Mouse (Mus musculus) myocyte (in vitro differentiated cells): ENCODE results near the gene Gm20388. TPM values are rescaled to one million over a fixed set of nuclear protein-coding genes. Genes with fewer than 3 reads are reported as not detected.

ENCODE experiments used
- H3K27me3 ChIP-seq: one replicate; pipeline ENCODE4 v1.6.1; 2011; ENCODE audit not compliant: control insufficient read depth, insufficient read depth, insufficient read length
- H3K36me3 ChIP-seq: one replicate; pipeline ENCODE4 v1.6.1; 2011; ENCODE audit not compliant: control insufficient read depth, insufficient read depth
- H3K4me2 ChIP-seq: one replicate; pipeline ENCODE4 v1.6.1; 2011; ENCODE audit warnings: low read depth, control low read depth
- H3K4me3 ChIP-seq: one replicate; pipeline ENCODE4 v1.5.1; 2011; ENCODE audit warnings: mild to moderate bottlenecking, control low read depth, moderate library complexity
- H3K79me2 ChIP-seq: one replicate; pipeline ENCODE4 v1.6.1; 2011; ENCODE audit not compliant: control insufficient read depth, insufficient read depth
- H3ac ChIP-seq: one replicate; pipeline ENCODE4 v1.6.1; 2011; ENCODE audit not compliant: control insufficient read depth, insufficient read length
- CEBPB ChIP-seq: IDR thresholded peaks from 2 replicates; pipeline ENCODE4 v1.6.1; 2011; ENCODE audit warnings: mild to moderate bottlenecking, moderate library complexity; ENCODE audit not compliant: poor library complexity, insufficient read depth, severe bottlenecking
- E2F4 ChIP-seq: IDR thresholded peaks from one replicate; pipeline ENCODE4 v1.6.1; 2011; ENCODE audit warnings: mild to moderate bottlenecking, control low read depth, moderate library complexity; ENCODE audit not compliant: insufficient read depth
- MAX ChIP-seq: IDR thresholded peaks from one replicate; pipeline ENCODE4 v1.6.1; 2011; ENCODE audit warnings: low read depth, mild to moderate bottlenecking, control low read depth
- MYOD1 ChIP-seq, 3 experiments: IDR thresholded peaks; one replicate each; pipeline ENCODE4 v1.6.1; 2011; ENCODE audit warnings: control low read depth in 2 of 3, low read depth in 2 of 3, mild to moderate bottlenecking in 2 of 3, moderate library complexity in 1 of 3; ENCODE audit not compliant: insufficient read length in 2 of 3, control insufficient read depth in 1 of 3
- MYOG ChIP-seq, 3 experiments: IDR thresholded peaks; one replicate each; pipeline ENCODE4 v1.6.1; 2011; ENCODE audit warnings: control low read depth in 2 of 3, low read depth in 2 of 3, mild to moderate bottlenecking in 2 of 3; ENCODE audit not compliant: insufficient read length in 2 of 3, control insufficient read depth in 1 of 3, insufficient read depth in 1 of 3
- POLR2A ChIP-seq: IDR thresholded peaks from one replicate; pipeline ENCODE4 v1.6.1; 2011; ENCODE audit warnings: low read depth, mild to moderate bottlenecking, control low read depth, moderate library complexity; ENCODE audit not compliant: insufficient read length
- POLR2AphosphoS2 ChIP-seq: IDR thresholded peaks from one replicate; pipeline ENCODE4 v1.6.1; 2011; ENCODE audit warnings: low read depth, control low read depth; ENCODE audit not compliant: insufficient read length
- REST ChIP-seq: IDR thresholded peaks from one replicate; pipeline ENCODE4 v1.6.1; 2011; ENCODE audit warnings: mild to moderate bottlenecking, control low read depth, moderate library complexity; ENCODE audit not compliant: insufficient read depth, insufficient read length
- SRF ChIP-seq: IDR thresholded peaks from one replicate; pipeline ENCODE4 v1.6.1; 2011; ENCODE audit warnings: low read depth; ENCODE audit not compliant: control insufficient read depth, insufficient read length
- TCF12 ChIP-seq: IDR thresholded peaks from one replicate; pipeline ENCODE4 v1.6.1; 2011; ENCODE audit warnings: mild to moderate bottlenecking, control low read depth; ENCODE audit not compliant: poor library complexity, insufficient read depth, severe bottlenecking
- TCF3 ChIP-seq: IDR thresholded peaks from one replicate; pipeline ENCODE4 v1.6.1; 2011; ENCODE audit warnings: low read depth, control low read depth; ENCODE audit not compliant: insufficient read length
- USF1 ChIP-seq: IDR thresholded peaks from one replicate; pipeline ENCODE4 v1.6.1; 2011; ENCODE audit warnings: low read depth, mild to moderate bottlenecking, control low read depth, moderate library complexity
- polyA plus RNA-seq: library from polyadenylated mRNA; unstranded; fragments of >200 nt; fragmentation: generic; extraction: Trizol; gene quantifications from one replicate; pipeline ENCODE4 v1.2.1, GENCODE M21; 2012; ENCODE audit warnings: missing spikeins

Gene Gm20388
- polyA plus RNA-seq, 1 experiment, result 15.3 TPM

DNA sequence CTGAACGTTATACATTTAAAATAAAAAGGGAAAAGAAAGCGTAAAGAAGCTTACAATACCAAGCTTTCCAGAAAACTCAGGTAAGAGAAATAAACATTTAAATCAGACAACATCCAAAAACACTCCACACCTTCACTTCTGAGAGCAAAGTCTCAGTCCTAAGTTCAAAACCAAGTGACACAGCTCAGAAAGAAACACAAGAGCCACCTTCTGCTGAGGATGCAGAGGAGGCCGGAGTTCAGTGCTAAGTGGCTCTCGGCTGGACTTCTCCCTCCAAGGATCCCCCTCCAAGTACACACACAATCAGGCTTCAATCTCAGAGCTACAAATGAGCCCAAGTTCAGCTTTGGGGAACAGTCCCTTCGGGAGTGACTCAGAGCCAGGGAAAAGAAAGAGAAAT lies 1738.8 kb downstream of the Gm20388 start:
- H3K27me3 ChIP-seq, result no peaks in the 10 kb centered on the region
- peaks cover 76% of the 10 kb centered on the region for H3K79me2 ChIP-seq
- TF ChIP-seq TCF12, result no peak
- TF ChIP-seq REST, result no peak
- no peak for TF ChIP-seq POLR2A
- no peak for TF ChIP-seq SRF
- no peak for TF ChIP-seq E2F4
- no peak overlapping the region for H3ac ChIP-seq
- no peaks in the 10 kb centered on the region for H3K36me3 ChIP-seq
- H3K4me3 ChIP-seq, result no peak overlapping the region
- peak overlapping the region; percentile 99 for H3K4me2 ChIP-seq

GRCm38 (mm10) chr8:121649904-121650303 lies 1739.3 kb downstream of the Gm20388 start:
- peak overlapping the region; percentile 99 for H3K4me2 ChIP-seq
- H3K27me3 ChIP-seq, result no peaks in the 10 kb centered on the region
- no peaks in the 10 kb centered on the region for H3K36me3 ChIP-seq
- no peak for TF ChIP-seq CEBPB
- TF ChIP-seq TCF3, result peak; percentile 36
- TF ChIP-seq MYOG (IDR thresholded peaks at IDR 0.05; ENCODE audit: control insufficient read depth in 1 of 3, insufficient read depth in 1 of 3, insufficient read length in 2 of 3, low read depth in 2 of 3), result peak; percentile 51 to 83 (median 60)
- peak in 2 of 3 experiments; percentile 73 to 74 for TF ChIP-seq MYOD1 (IDR thresholded peaks at IDR 0.05; ENCODE audit: control insufficient read depth in 1 of 3, insufficient read length in 2 of 3, low read depth in 2 of 3)
- peak; percentile 41 for TF ChIP-seq TCF12
- no peak for TF ChIP-seq USF1
- no peak for TF ChIP-seq POLR2A
- no peak for TF ChIP-seq POLR2AphosphoS2
- TF ChIP-seq MAX, result no peak
- TF ChIP-seq SRF, result no peak
- peaks cover 71% of the 10 kb centered on the region for H3K79me2 ChIP-seq
- peak overlapping the region; percentile 47 for H3K4me3 ChIP-seq
- H3ac ChIP-seq, result no peak overlapping the region

GRCm38 (mm10) chr8:121650389-121651307 lies 1740.0 kb downstream of the Gm20388 start:
- Histone ChIP-seq H3K36me3 (no peaks in the 10 kb centered on the region), H3K79me2 (peaks cover 64% of the 10 kb centered on the region), H3K4me2 (peak overlapping the region; percentile 99), H3K27me3 (no peaks in the 10 kb centered on the region), H3ac (peak overlapping the region; percentile 47), H3K4me3 (peak overlapping the region; percentile 47)
- TF ChIP-seq SRF (no peak), MYOG (IDR thresholded peaks at IDR 0.05; ENCODE audit: control insufficient read depth in 1 of 3, insufficient read depth in 1 of 3, insufficient read length in 2 of 3, low read depth in 2 of 3) (peak in 1 of 3 experiments; percentile 55), MYOD1 (IDR thresholded peaks at IDR 0.05; ENCODE audit: control insufficient read depth in 1 of 3, insufficient read length in 2 of 3, low read depth in 2 of 3) (peak in 2 of 3 experiments; percentile 31 to 53)

DNA sequence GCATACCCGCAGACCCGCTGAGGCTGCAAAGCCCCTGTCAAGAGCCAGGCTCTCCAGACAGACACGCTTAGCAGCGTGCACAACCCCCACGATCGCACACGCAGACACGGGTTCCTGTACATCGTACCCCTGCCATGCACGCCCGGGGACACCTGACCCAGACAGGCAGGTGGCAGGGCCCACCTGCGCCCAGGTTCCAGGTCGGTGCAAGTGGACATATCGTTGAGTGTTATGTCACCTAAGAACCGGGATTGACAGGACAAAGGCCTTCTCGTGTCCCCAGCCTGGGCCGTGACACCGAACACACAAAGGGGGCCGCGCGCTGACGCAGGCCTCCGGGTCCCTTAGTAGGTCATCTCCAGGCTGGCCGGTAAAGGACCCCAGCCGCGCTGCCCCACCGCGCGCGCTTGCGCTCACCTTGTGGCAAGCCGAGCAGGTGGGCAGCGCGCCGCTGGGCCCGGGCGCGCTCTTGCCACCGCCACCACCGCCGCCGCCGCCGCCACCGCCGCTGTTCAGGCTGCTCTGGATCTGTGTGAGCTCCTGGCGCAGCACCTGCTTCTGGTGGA lies 1740.8 kb downstream of the Gm20388 start:
- TF ChIP-seq MYOG (IDR thresholded peaks at IDR 0.05; ENCODE audit: control insufficient read depth in 1 of 3, insufficient read depth in 1 of 3, insufficient read length in 2 of 3, low read depth in 2 of 3), result no peak
- no peaks in the 10 kb centered on the region for H3K27me3 ChIP-seq
- peak overlapping the region; percentile 47 for H3ac ChIP-seq
- peak overlapping the region; percentile 99 for H3K4me2 ChIP-seq
- H3K36me3 ChIP-seq, result no peaks in the 10 kb centered on the region
- H3K4me3 ChIP-seq, result peak overlapping the region; percentile 47
- H3K79me2 ChIP-seq, result peaks cover 56% of the 10 kb centered on the region

DNA sequence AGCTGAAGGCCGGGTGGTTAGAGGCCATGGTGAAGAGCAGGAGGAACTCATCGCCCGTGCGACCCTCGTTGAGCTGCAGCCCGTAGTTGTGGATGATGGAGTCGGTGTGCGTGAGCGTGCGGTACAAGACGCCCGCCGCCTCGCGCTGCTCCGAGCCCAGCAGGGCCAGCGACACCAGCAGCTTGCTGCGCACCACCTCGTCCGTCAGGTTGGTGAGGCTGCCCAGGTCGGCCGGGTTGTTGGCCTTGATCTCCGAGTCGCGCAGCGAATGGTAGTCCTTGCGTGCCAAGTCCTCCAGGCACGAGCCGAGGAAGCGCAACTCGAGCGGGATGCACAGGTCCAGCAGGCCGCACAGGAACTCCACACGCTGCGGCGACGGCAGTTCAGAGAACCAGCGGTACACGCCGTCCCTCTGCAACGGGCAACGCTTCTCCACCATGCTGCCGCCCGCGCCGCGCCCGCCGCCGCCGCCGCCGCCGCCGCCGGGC lies 1741.3 kb downstream of the Gm20388 start:
- Histone ChIP-seq H3K27me3 (no peaks in the 10 kb centered on the region), H3ac (peak overlapping the region; percentile 47), H3K4me2 (peak overlapping the region; percentile 99), H3K4me3 (peak overlapping the region; percentile 47), H3K79me2 (peaks cover 51% of the 10 kb centered on the region), H3K36me3 (no peaks in the 10 kb centered on the region)
- TF ChIP-seq E2F4, result no peak
- no peak for TF ChIP-seq CEBPB
- TF ChIP-seq MYOD1 (IDR thresholded peaks at IDR 0.05; ENCODE audit: control insufficient read depth in 1 of 3, insufficient read length in 2 of 3, low read depth in 2 of 3), result peak in 1 of 3 experiments; percentile 1
- TF ChIP-seq POLR2A, result peak; percentile 50
- TF ChIP-seq MYOG (IDR thresholded peaks at IDR 0.05; ENCODE audit: control insufficient read depth in 1 of 3, insufficient read depth in 1 of 3, insufficient read length in 2 of 3, low read depth in 2 of 3), result peak in 1 of 3 experiments; percentile 9
- no peak for TF ChIP-seq SRF
- no peak for TF ChIP-seq POLR2AphosphoS2
- TF ChIP-seq USF1, result no peak
- TF ChIP-seq REST, result no peak
- TF ChIP-seq TCF12, result no peak
- no peak for TF ChIP-seq TCF3
- TF ChIP-seq MAX, result no peak
